Comparison of ENCODE assay signal across 22 mouse cellular contexts in genomic region chr11:96296997-96297396, GRCm38 (mm10). TPM values are rescaled to one million over a fixed set of nuclear protein-coding genes. Genes with fewer than 3 reads are reported as not detected.
DNase-seq lines count a peak whose midpoint lies in the region; ATAC-seq lines count a peak whose summit lies in the region.
"Had no signal": no experiment of that assay in that cellular context is flagged by ENCODE, and none has a peak within 500 bp of the region (broad histone marks: within the 10 kb centered on the region; RNA-seq: fewer than 3 reads in every experiment).

No protein-coding gene starts in this region.

- WGBS in kidney, embryonic 15.5 days, result 11% methylated on average over 2 of the region's 2 CpGs
- WGBS in hindbrain, embryonic 15.5 days, result 5% methylated on average over 2 of the region's 2 CpGs
- WGBS in stomach, embryonic 16.5 days, result 30% methylated on average over 2 of the region's 2 CpGs
- WGBS in forebrain, embryonic 15.5 days, result 0% methylated on average over 2 of the region's 2 CpGs

- peak overlapping the region; percentile 96 for H3K9ac ChIP-seq in kidney, embryonic 15.5 days
- 0 out of 2 replicates have a peak overlapping the region, but pooled peaks have one; percentile 11 for H3K9ac ChIP-seq in hindbrain, embryonic 15.5 days
- peak overlapping the region; percentile 8; the same call in 1 of the 2 replicates for H3K9ac ChIP-seq in stomach, embryonic 16.5 days (ENCODE audit: low read length)
- H3K9ac ChIP-seq in forebrain, embryonic 15.5 days (replicated peaks), result no peak overlapping the region

- no peaks in the 10 kb centered on the region for H3K27me3 ChIP-seq in kidney, embryonic 15.5 days
- H3K27me3 ChIP-seq in hindbrain, embryonic 15.5 days, result peaks cover 84% of the 10 kb centered on the region
- peaks cover 73% of the 10 kb centered on the region for H3K27me3 ChIP-seq in stomach, embryonic 16.5 days (ENCODE audit: control insufficient read depth, insufficient read depth, low read length)
- peaks cover 98% of the 10 kb centered on the region for H3K27me3 ChIP-seq in forebrain, embryonic 15.5 days
- H3K27me3 ChIP-seq: Patski had no signal

- peak overlapping the region; percentile 100 for H3K27ac ChIP-seq in kidney, embryonic 15.5 days
- H3K27ac ChIP-seq in hindbrain, embryonic 15.5 days (replicated peaks), result peak overlapping the region; percentile 68
- 0 out of 2 replicates have a peak overlapping the region, but pooled peaks have one; percentile 14 for H3K27ac ChIP-seq in stomach, embryonic 16.5 days (ENCODE audit: low read length)
- H3K27ac ChIP-seq in forebrain, embryonic 15.5 days (replicated peaks), result no peak overlapping the region
- H3K27ac ChIP-seq: forebrain, embryonic 10.5 days; heart, adult 2 months had no signal

- DNase-seq in kidney, postnatal 36 days, result no peak
- DNase-seq in neural tube, embryonic 10.5 days (ENCODE audit: extremely low spot score, low spot score), result peak; percentile 56
- no peak for DNase-seq in thymus, postnatal 36 days
- DNase-seq: cerebellum, adult 9-10 months; gastrocnemius, postnatal 14 days; heart, adult 2 months; left cerebral cortex, postnatal 4 days; lung, adult 2 months; midbrain, embryonic 14.5 days; right cerebral cortex, postnatal 25 days had no signal

- no peaks in the 10 kb centered on the region for H3K9me3 ChIP-seq in kidney, embryonic 15.5 days (replicated peaks)
- H3K9me3 ChIP-seq in hindbrain, embryonic 15.5 days, result no peaks in the 10 kb centered on the region
- H3K9me3 ChIP-seq in stomach, embryonic 16.5 days (replicated peaks; ENCODE audit: control insufficient read depth, low read length), result no peaks in the 10 kb centered on the region
- no peaks in the 10 kb centered on the region for H3K9me3 ChIP-seq in forebrain, embryonic 15.5 days
- H3K9me3 ChIP-seq: forebrain, embryonic 10.5 days had no signal

- peak overlapping the region; percentile 80 for H3K4me3 ChIP-seq in kidney, embryonic 15.5 days (replicated peaks)
- peak overlapping the region; percentile 47 for H3K4me3 ChIP-seq in hindbrain, embryonic 15.5 days
- no peak overlapping the region for H3K4me3 ChIP-seq in stomach, embryonic 16.5 days (replicated peaks; ENCODE audit: low read length)
- H3K4me3 ChIP-seq in forebrain, embryonic 15.5 days, result no peak overlapping the region
- H3K4me3 ChIP-seq: forebrain, embryonic 10.5 days; heart, adult 2 months had no signal

- no peak for ATAC-seq in kidney, embryonic 15.5 days (replicated peaks; ENCODE audit: low FRiP score)
- no peak for ATAC-seq in hindbrain, embryonic 15.5 days (ENCODE audit: low FRiP score, low read depth)
- ATAC-seq in stomach, embryonic 16.5 days (ENCODE audit: insufficient read depth, low FRiP score), result no peak
- ATAC-seq in forebrain, embryonic 15.5 days (replicated peaks), result no peak
- ATAC-seq: activated CD4-positive, CD25-positive, alpha-beta regulatory T cell, adult 4 months; Patski had no signal

- peak overlapping the region; percentile 90 for H3K4me2 ChIP-seq in kidney, embryonic 15.5 days
- peak overlapping the region; percentile 59 for H3K4me2 ChIP-seq in hindbrain, embryonic 15.5 days
- H3K4me2 ChIP-seq in stomach, embryonic 16.5 days (ENCODE audit: low read depth, low read length), result peak overlapping the region; percentile 50; the same call in 1 of the 2 replicates
- H3K4me2 ChIP-seq in forebrain, embryonic 15.5 days (replicated peaks), result no peak overlapping the region
- H3K4me2 ChIP-seq: liver, embryonic 11.5 days had no signal

- peaks cover 13% of the 10 kb centered on the region; the same call in 1 of the 2 replicates for H3K36me3 ChIP-seq in kidney, embryonic 15.5 days
- no peaks in the 10 kb centered on the region for H3K36me3 ChIP-seq in hindbrain, embryonic 15.5 days
- no peaks in the 10 kb centered on the region for H3K36me3 ChIP-seq in stomach, embryonic 16.5 days (ENCODE audit: control insufficient read depth, insufficient read depth, low read length)
- H3K36me3 ChIP-seq in forebrain, embryonic 15.5 days, result no peaks in the 10 kb centered on the region
- H3K36me3 ChIP-seq: forebrain, embryonic 10.5 days had no signal

- H3K4me1 ChIP-seq in kidney, embryonic 15.5 days, result peaks cover 61% of the 10 kb centered on the region
- 0 out of 2 replicates have a peak, but pooled peaks cover 2% of the 10 kb centered on the region for H3K4me1 ChIP-seq in hindbrain, embryonic 15.5 days (replicated peaks)
- peaks cover 26% of the 10 kb centered on the region for H3K4me1 ChIP-seq in stomach, embryonic 16.5 days (ENCODE audit: control insufficient read depth, insufficient read depth, low read length)
- H3K4me1 ChIP-seq in forebrain, embryonic 15.5 days, result no peaks in the 10 kb centered on the region

RNA-seq across cellular contexts. Expression of gene Hoxb6, which starts 4.7 kb away (rescaled TPM):
- 47.1 and 49.1 TPM in 2 replicates for polyA plus RNA-seq in kidney, embryonic 15.5 days (2015; fragmentation: Nextera tagmentation; extraction: Ambion mirVana)
- 52.1 and 66.7 TPM in 2 replicates for polyA plus RNA-seq in hindbrain, embryonic 15.5 days (2015; fragmentation: Nextera tagmentation; extraction: Ambion mirVana)
- polyA plus RNA-seq in stomach, embryonic 16.5 days (2015; fragmentation: Nextera tagmentation; extraction: Ambion mirVana), result 5.6 and 8.3 TPM in 2 replicates
- polyA plus RNA-seq in forebrain, embryonic 15.5 days (2015; fragmentation: Nextera tagmentation; extraction: Ambion mirVana), result not detected in 2 replicates
- polyA plus RNA-seq: activated CD4-positive, CD25-positive, alpha-beta regulatory T cell, adult 4 months; cortical plate, adult 2 months; forebrain, embryonic 10.5 days; frontal cortex, adult 2 months; heart, adult 2 months; heart, embryonic 16.5 days; midbrain, embryonic 14.5 days had no signal

RNA-seq across cellular contexts. Expression of gene Hoxb5, which starts 6.1 kb away (rescaled TPM):
- polyA plus RNA-seq in kidney, embryonic 15.5 days (2015; fragmentation: Nextera tagmentation; extraction: Ambion mirVana), result 18.8 and 20.2 TPM in 2 replicates
- 115 and 140 TPM in 2 replicates for polyA plus RNA-seq in hindbrain, embryonic 15.5 days (2015; fragmentation: Nextera tagmentation; extraction: Ambion mirVana)
- polyA plus RNA-seq in stomach, embryonic 16.5 days (2015; fragmentation: Nextera tagmentation; extraction: Ambion mirVana), result 13.8 TPM in 2 replicates
- polyA plus RNA-seq in forebrain, embryonic 15.5 days (2015; fragmentation: Nextera tagmentation; extraction: Ambion mirVana), result not detected in 2 replicates
- polyA plus RNA-seq: activated CD4-positive, CD25-positive, alpha-beta regulatory T cell, adult 4 months; cortical plate, adult 2 months; forebrain, embryonic 10.5 days; frontal cortex, adult 2 months; midbrain, embryonic 14.5 days had no signal

RNA-seq across cellular contexts. Expression of gene Hoxb7, which starts 10.6 kb away (rescaled TPM):
- 58.5 and 62.7 TPM in 2 replicates for polyA plus RNA-seq in kidney, embryonic 15.5 days (2015; fragmentation: Nextera tagmentation; extraction: Ambion mirVana)
- polyA plus RNA-seq in hindbrain, embryonic 15.5 days (2015; fragmentation: Nextera tagmentation; extraction: Ambion mirVana), result 26.5 and 33.6 TPM in 2 replicates
- polyA plus RNA-seq in stomach, embryonic 16.5 days (2015; fragmentation: Nextera tagmentation; extraction: Ambion mirVana), result 6.3 and 8.3 TPM in 2 replicates
- not detected in 2 replicates for polyA plus RNA-seq in forebrain, embryonic 15.5 days (2015; fragmentation: Nextera tagmentation; extraction: Ambion mirVana)
- polyA plus RNA-seq: activated CD4-positive, CD25-positive, alpha-beta regulatory T cell, adult 4 months; cortical plate, adult 2 months; forebrain, embryonic 10.5 days; frontal cortex, adult 2 months; heart, adult 2 months; midbrain, embryonic 14.5 days had no signal

RNA-seq across cellular contexts. Expression of gene Hoxb8, which starts 15.3 kb away (rescaled TPM):
- 8.9 and 9.8 TPM in 2 replicates for polyA plus RNA-seq in kidney, embryonic 15.5 days (2015; fragmentation: Nextera tagmentation; extraction: Ambion mirVana)
- 18.2 and 26.1 TPM in 2 replicates for polyA plus RNA-seq in hindbrain, embryonic 15.5 days (2015; fragmentation: Nextera tagmentation; extraction: Ambion mirVana)
- 0.44 and 1.5 TPM in 2 replicates for polyA plus RNA-seq in stomach, embryonic 16.5 days (2015; fragmentation: Nextera tagmentation; extraction: Ambion mirVana)
- polyA plus RNA-seq in forebrain, embryonic 15.5 days (2015; fragmentation: Nextera tagmentation; extraction: Ambion mirVana), result not detected in 2 replicates
- polyA plus RNA-seq: activated CD4-positive, CD25-positive, alpha-beta regulatory T cell, adult 4 months; cortical plate, adult 2 months; embryonic facial prominence, embryonic 14.5 days; forebrain, embryonic 10.5 days; frontal cortex, adult 2 months; heart, adult 2 months; heart, embryonic 16.5 days; midbrain, embryonic 14.5 days had no signal

RNA-seq across cellular contexts. Expression of gene Hoxb4, which starts 21.1 kb away (rescaled TPM):
- 6.4 and 7.1 TPM in 2 replicates for polyA plus RNA-seq in kidney, embryonic 15.5 days (2015; fragmentation: Nextera tagmentation; extraction: Ambion mirVana)
- 3.5 and 3.8 TPM in 2 replicates for polyA plus RNA-seq in hindbrain, embryonic 15.5 days (2015; fragmentation: Nextera tagmentation; extraction: Ambion mirVana)
- polyA plus RNA-seq in stomach, embryonic 16.5 days (2015; fragmentation: Nextera tagmentation; extraction: Ambion mirVana), result 2.2 and 2.7 TPM in 2 replicates
- not detected in 2 replicates for polyA plus RNA-seq in forebrain, embryonic 15.5 days (2015; fragmentation: Nextera tagmentation; extraction: Ambion mirVana)
- polyA plus RNA-seq: cortical plate, adult 2 months; forebrain, embryonic 10.5 days; frontal cortex, adult 2 months; midbrain, embryonic 14.5 days had no signal

Comparison
In these comparisons a context has a peak if more than half of its experiments do, and no peak if none do; other contexts are left out.
1. H3K4me3 ChIP-seq: peak in kidney, embryonic 15.5 days (single experiment) and hindbrain, embryonic 15.5 days (single experiment); none in stomach, embryonic 16.5 days (single experiment) and forebrain, embryonic 15.5 days (single experiment).
2. RNA of gene Hoxb5, which starts 6.1 kb away (polyA plus RNA-seq): 115 to 140 TPM in hindbrain, embryonic 15.5 days, 18.8 to 20.2 TPM in kidney, embryonic 15.5 days and 13.8 TPM in stomach, embryonic 16.5 days; not detected in forebrain, embryonic 15.5 days; every median in the first group is over 10 times any median in the second.